8 mouse cellular contexts compared by ENCODE assay signal in genomic region chr6:83120930-83121862, GRCm38 (mm10). TPM values are rescaled to one million over a fixed set of nuclear protein-coding genes. Genes with fewer than 3 reads are reported as not detected.
DNase-seq lines count a peak whose midpoint lies in the region; ATAC-seq and TF ChIP-seq lines count a peak whose summit lies in the region.

Gene Wbp1 (minus strand): TSS chr6:83121559.

- H3K36me3 ChIP-seq in megakaryocyte, embryonic 14.5 days (replicated peaks; ENCODE audit: low read length) = peaks cover 47% of the 10 kb centered on the region

- no peaks in the 10 kb centered on the region for H3K27me3 ChIP-seq in megakaryocyte, embryonic 14.5 days (replicated peaks)

- peak within 1 kb of the TSS; percentile 51 for H3K4me3 ChIP-seq in cortical plate, adult 2 months (ENCODE audit: insufficient read depth, low read length)
- H3K4me3 ChIP-seq in megakaryocyte, embryonic 14.5 days (replicated peaks) = peak within 1 kb of the TSS; percentile 98

- no peaks in the 10 kb centered on the region for H3K9me3 ChIP-seq in megakaryocyte, embryonic 14.5 days

- H3K4me1 ChIP-seq in cortical plate, adult 2 months (ENCODE audit: control insufficient read depth, insufficient read depth, low read length) = no peaks in the 10 kb centered on the region
- H3K4me1 ChIP-seq in megakaryocyte, embryonic 14.5 days = peaks cover 89% of the 10 kb centered on the region

- ATAC-seq in activated CD4-positive, CD25-positive, alpha-beta regulatory T cell, adult 4 months = peak; percentile 95

- TF ChIP-seq POLR2A in cortical plate, adult 2 months (IDR thresholded peaks at IDR 0.05; ENCODE audit: extremely low read depth, insufficient read depth, low read length) = peak; percentile 69

- H3K27ac ChIP-seq in cortical plate, adult 2 months (ENCODE audit: insufficient read depth, low read length) = peak within 1 kb of the TSS; percentile 19

- no peak for TF ChIP-seq CTCF in cortical plate, adult 2 months (IDR thresholded peaks at IDR 0.05; ENCODE audit: extremely low read depth, insufficient read depth, low read length)

- DNase-seq in gastrocnemius, adult 8-10 months (ENCODE audit: low spot score in 2 of 2) = peak; percentile 86 to 94
- DNase-seq in hindlimb bud, embryonic 11.5 days (ENCODE audit: extremely low spot score, low read depth, low spot score) = peak; percentile 99
- peak; percentile 91 to 99 for DNase-seq in left cerebral cortex, adult 8-10 months (ENCODE audit: low spot score in 2 of 2)
- DNase-seq in right cerebral cortex, postnatal 10 days (ENCODE audit: low spot score in 2 of 2) = peak; percentile 97 to 100
- DNase-seq in urinary bladder, postnatal 25 days (ENCODE audit: low spot score) = peak; percentile 80

RNA-seq across cellular contexts. Expression of gene Wbp1, which starts in this region (rescaled TPM):
- polyA plus RNA-seq in activated CD4-positive, CD25-positive, alpha-beta regulatory T cell, adult 4 months (2017; shearing (Covaris generic)) = 10 to 100 TPM; 21.2 to 31.7 TPM
- 74.4 and 78.5 TPM in 2 replicates for polyA plus RNA-seq in cortical plate, adult 2 months (2012; rRNA removed)
- 10 to 100 TPM; 39.1 to 50.7 (median 45.1) TPM for total RNA-seq in gastrocnemius, adult 8-10 months (2022)
- total RNA-seq in left cerebral cortex, adult 8-10 months (2022) = 10 to 100 TPM; 36.5 to 47.4 (median 39.6) TPM
- 86.6 and 121 TPM in 2 replicates for polyA plus RNA-seq in megakaryocyte, embryonic 14.5 days (2012; ENCODE audit: insufficient read depth, low replicate concordance)

Comparison
In these comparisons a context has a peak if more than half of its experiments do, and no peak if none do; other contexts are left out.
1. Peak in every context shown above with its lines: DNase-seq, ATAC-seq, H3K4me3 ChIP-seq and H3K27ac ChIP-seq.